Mouse (Mus musculus) MEL (cell line): ENCODE data around the gene Il17f. TPM values are rescaled to one million over a fixed set of nuclear protein-coding genes. Genes with fewer than 3 reads are reported as not detected.

Experiments used
- DNase-seq: peaks from one replicate; pipeline ENCODE4 v3.0.0; 2011; ENCODE audit warnings: low read depth, low spot score
- H3K27ac ChIP-seq: 2 replicates; pipeline ENCODE4 v1.5.1; 2012; ENCODE audit warnings: low read depth, mild to moderate bottlenecking, control low read depth, low read length, moderate library complexity; ENCODE audit not compliant: control insufficient read depth
- H3K27me3 ChIP-seq, 2 experiments: fragments of 150-350 bp in 1 of 2; sonication (generic) in 1 of 2; 2 replicates each; pipeline ENCODE4 v1.6.1; 2012; ENCODE audit warnings: low read length in 2 of 2, mild to moderate bottlenecking in 2 of 2, improper control_type of control experiment in 1 of 2, moderate library complexity in 1 of 2; ENCODE audit not compliant: insufficient read depth in 2 of 2, control insufficient read depth in 1 of 2
- H3K36me3 ChIP-seq, 2 experiments: 2 replicates each; pipeline ENCODE4 v1.6.1; 2012 to 2014; ENCODE audit warnings: low read length in 2 of 2, improper control_type of control experiment in 1 of 2, inconsistent platforms in 1 of 2, mild to moderate bottlenecking in 1 of 2; ENCODE audit not compliant: insufficient read depth in 2 of 2, control insufficient read depth in 1 of 2
- H3K4me1 ChIP-seq, 2 experiments: fragments of 150-350 bp in 1 of 2; sonication (generic) in 1 of 2; 2 replicates each; pipeline ENCODE4 v1.6.1; 2012; ENCODE audit warnings: low read length in 2 of 2, improper control_type of control experiment in 1 of 2, mild to moderate bottlenecking in 1 of 2; ENCODE audit not compliant: insufficient read depth in 2 of 2, control insufficient read depth in 1 of 2
- H3K4me3 ChIP-seq, 2 experiments: fragments of 150-350 bp in 1 of 2; sonication (generic) in 1 of 2; 2 replicates each; pipeline ENCODE4 v1.5.1; 2012; ENCODE audit warnings: low read depth in 2 of 2, low read length in 2 of 2, mild to moderate bottlenecking in 2 of 2, moderate library complexity in 2 of 2, control low read depth in 1 of 2, improper control_type of control experiment in 1 of 2; ENCODE audit not compliant: control insufficient read depth in 1 of 2, insufficient read depth in 1 of 2
- H3K79me2 ChIP-seq: 2 replicates; pipeline ENCODE4 v1.6.1; 2012; ENCODE audit warnings: mild to moderate bottlenecking, low read length, moderate library complexity; ENCODE audit not compliant: control insufficient read depth, poor library complexity, insufficient read depth
- H3K9ac ChIP-seq: 2 replicates; pipeline ENCODE4 v1.6.1; 2012; ENCODE audit warnings: low read depth, mild to moderate bottlenecking, control low read depth, low read length, moderate library complexity; ENCODE audit not compliant: control insufficient read depth, poor library complexity, severe bottlenecking
- H3K9me3 ChIP-seq: fragments of 150-350 bp; sonication (generic); replicated peaks from 2 replicates; pipeline ENCODE4 v1.6.1; 2012; ENCODE audit warnings: mild to moderate bottlenecking, low read length, improper control_type of control experiment, moderate library complexity; ENCODE audit not compliant: insufficient read depth
- CHD2 ChIP-seq: IDR thresholded peaks from 2 replicates; pipeline ENCODE4 v1.6.1; 2011; ENCODE audit warnings: low read length, improper control_type of control experiment
- CTCF ChIP-seq, 3 experiments: IDR thresholded peaks in 2 of 3; conservative IDR thresholded peaks in 1 of 3; 2 replicates each; pipeline ENCODE4 v1.5.1; 2011 to 2012; ENCODE audit warnings: low read length in 3 of 3, low read depth in 2 of 3, mild to moderate bottlenecking in 2 of 3, improper control_type of control experiment in 1 of 3, inconsistent platforms in 1 of 3, mixed read lengths in 1 of 3, moderate library complexity in 1 of 3; ENCODE audit not compliant: control insufficient read depth in 1 of 3, insufficient read depth in 1 of 3, poor library complexity in 1 of 3, severe bottlenecking in 1 of 3
- ELF1 ChIP-seq: IDR thresholded peaks from 2 replicates; pipeline ENCODE4 v1.6.1; 2014; ENCODE audit warnings: low read depth, mild to moderate bottlenecking, inconsistent platforms, low read length, improper control_type of control experiment, moderate library complexity
- GATA1 ChIP-seq: IDR thresholded peaks from 2 replicates; pipeline ENCODE4 v1.6.1; 2011; ENCODE audit warnings: low read depth, low read length, improper control_type of control experiment
- JUND ChIP-seq: IDR thresholded peaks from 2 replicates; pipeline ENCODE4 v1.6.1; 2011; ENCODE audit warnings: low read depth, mild to moderate bottlenecking, improper control_type of control experiment, low read length
- MAFK ChIP-seq: IDR thresholded peaks from 2 replicates; pipeline ENCODE4 v1.6.1; 2011; ENCODE audit warnings: low read depth, mild to moderate bottlenecking, low read length, improper control_type of control experiment, borderline replicate concordance
- MEF2A ChIP-seq: IDR thresholded peaks from 2 replicates; pipeline ENCODE4 v1.6.1; 2014; ENCODE audit warnings: low read depth, mild to moderate bottlenecking, inconsistent platforms, low read length, improper control_type of control experiment; ENCODE audit not compliant: poor library complexity, insufficient replicate concordance, severe bottlenecking; ENCODE audit errors: extremely low read depth
- NELFE ChIP-seq: IDR thresholded peaks from 2 replicates; pipeline ENCODE4 v1.6.1; 2011; ENCODE audit warnings: low read depth, low read length, improper control_type of control experiment
- NRF1 ChIP-seq: IDR thresholded peaks from 2 replicates; pipeline ENCODE4 v1.6.1; 2014; ENCODE audit warnings: low read depth, mild to moderate bottlenecking, inconsistent platforms, low read length, improper control_type of control experiment, moderate library complexity; ENCODE audit not compliant: poor library complexity, insufficient read depth, severe bottlenecking
- POLR2AphosphoS2 ChIP-seq: IDR thresholded peaks from 2 replicates; pipeline ENCODE4 v1.6.1; 2011; ENCODE audit warnings: low read length, improper control_type of control experiment
- POLR2AphosphoS5 ChIP-seq: IDR thresholded peaks from 2 replicates; pipeline ENCODE4 v1.6.1; 2012; ENCODE audit warnings: low read depth, borderline replicate concordance, mild to moderate bottlenecking, inconsistent platforms, low read length, moderate library complexity, mixed read lengths
- RCOR1 ChIP-seq: IDR thresholded peaks from 2 replicates; pipeline ENCODE4 v1.6.1; 2012; ENCODE audit warnings: low read depth, mild to moderate bottlenecking, inconsistent platforms, low read length, improper control_type of control experiment
- SIN3A ChIP-seq: IDR thresholded peaks from 2 replicates; pipeline ENCODE4 v1.6.1; 2012; ENCODE audit warnings: low read length, improper control_type of control experiment, inconsistent platforms
- TAL1 ChIP-seq: IDR thresholded peaks from 2 replicates; pipeline ENCODE4 v1.6.1; 2012; ENCODE audit warnings: mild to moderate bottlenecking, inconsistent platforms, low read length, moderate library complexity, mixed read lengths
- TBP ChIP-seq: IDR thresholded peaks from 2 replicates; pipeline ENCODE4 v1.8.0; 2011; ENCODE audit warnings: low read depth, low read length, improper control_type of control experiment
- TCF12 ChIP-seq: IDR thresholded peaks from 2 replicates; pipeline ENCODE4 v1.6.1; 2014; ENCODE audit warnings: low read depth, mild to moderate bottlenecking, inconsistent platforms, low read length, improper control_type of control experiment, moderate library complexity
- UBTF ChIP-seq: IDR thresholded peaks from 2 replicates; pipeline ENCODE4 v1.6.1; 2012; ENCODE audit warnings: low read depth, mild to moderate bottlenecking, inconsistent platforms, low read length, improper control_type of control experiment, moderate library complexity, borderline replicate concordance; ENCODE audit not compliant: insufficient read depth
- ZNF384 ChIP-seq: IDR thresholded peaks from 2 replicates; pipeline ENCODE4 v1.6.1; 2012; ENCODE audit warnings: low read depth, mild to moderate bottlenecking, inconsistent platforms, low read length, improper control_type of control experiment
- polyA plus RNA-seq, 2 experiments: library from polyadenylated mRNA; stranded (reverse) in 1 of 2; unstranded in 1 of 2; fragments of >175 nt in 1 of 2; fragments of >200 nt in 1 of 2; gene quantifications; 2 replicates each; pipeline versions ENCODE4 v1.2.1 to v1.2.4; 2012; ENCODE audit warnings: low replicate concordance in 2 of 2, low read depth in 1 of 2; ENCODE audit not compliant: insufficient read length in 2 of 2, insufficient read depth in 1 of 2, missing spikeins in 1 of 2
- total RNA-seq: library from RNA; depleted of rRNA; stranded (reverse); fragments of 300-350 nt; gene quantifications from 2 replicates; pipeline ENCODE4 v1.2.3, GENCODE M21; 2012

The Il17f gene
- total and polyA plus RNA-seq, 3 experiments: not detected

DNA sequence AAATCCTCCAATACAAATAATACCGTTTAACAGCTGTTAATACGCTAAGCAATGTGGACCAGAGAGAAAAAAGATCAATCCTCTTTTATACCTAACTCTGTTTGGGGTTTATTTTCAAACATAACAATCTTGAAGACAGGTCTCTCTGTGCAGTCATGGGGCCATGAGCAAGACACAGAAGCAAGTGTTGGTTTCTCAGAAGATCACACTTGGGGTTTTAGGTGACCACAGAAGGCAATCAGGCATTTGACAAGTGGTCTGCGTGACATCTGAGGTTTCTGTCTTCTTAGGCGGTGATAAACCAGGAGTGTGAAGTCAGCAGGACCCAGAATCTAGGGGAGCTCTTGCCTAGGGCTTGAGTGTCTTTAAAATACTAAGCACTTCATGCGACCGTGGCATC, 23.9 kb downstream of the Il17f start:
- TF ChIP-seq JUND: no peak
- TF ChIP-seq CTCF (IDR thresholded peaks at IDR 0.05 in 2 of 3, conservative IDR thresholded peaks at IDR 0.05 in 1 of 3; ENCODE audit: control insufficient read depth in 1 of 3, insufficient read depth in 1 of 3, low read depth in 2 of 3, low read length in 3 of 3, poor library complexity in 1 of 3, severe bottlenecking in 1 of 3): no peak
- no peak for TF ChIP-seq RCOR1
- no peak for TF ChIP-seq ELF1
- TF ChIP-seq POLR2AphosphoS2: no peak
- TF ChIP-seq TCF12: no peak
- TF ChIP-seq GATA1: no peak
- no peak for TF ChIP-seq NRF1
- no peak for TF ChIP-seq CHD2
- no peaks in the 10 kb centered on the region for H3K9me3 ChIP-seq
- no peak overlapping the region for H3K4me3 ChIP-seq
- no peaks in the 10 kb centered on the region for H3K79me2 ChIP-seq
- no peaks in the 10 kb centered on the region for H3K4me1 ChIP-seq
- peaks cover 0 to 2% of the 10 kb centered on the region in 2 experiments; a peak in 1 of 4 replicates for H3K27me3 ChIP-seq
- no peak for DNase-seq
- H3K27ac ChIP-seq: no peak overlapping the region
- H3K9ac ChIP-seq: no peak overlapping the region
- H3K36me3 ChIP-seq: no peaks in the 10 kb centered on the region

DNA sequence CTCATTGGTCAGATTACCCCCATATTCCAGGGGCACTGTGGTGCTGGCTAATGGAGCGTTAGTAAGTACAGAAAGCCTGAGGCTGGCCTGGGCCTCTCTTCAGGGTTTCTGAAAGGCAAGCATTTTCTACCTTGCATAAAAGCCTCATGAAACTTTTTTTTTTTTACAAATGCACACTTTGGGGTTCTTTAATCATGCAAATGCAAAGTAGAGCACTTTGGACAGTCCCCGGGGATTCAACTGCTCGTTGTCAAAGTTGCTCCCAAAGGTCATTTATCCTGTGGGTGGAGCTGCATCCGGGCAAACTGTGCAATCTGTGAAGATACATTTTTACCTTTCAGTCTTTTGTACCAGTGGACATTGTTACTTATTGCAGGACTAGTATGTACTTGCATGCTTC, 29.0 kb downstream of the Il17f start:
- TF ChIP-seq RCOR1: no peak
- Histone ChIP-seq H3K9me3 (no peaks in the 10 kb centered on the region), H3K9ac (no peak overlapping the region), H3K4me3 (no peak overlapping the region), H3K79me2 (no peaks in the 10 kb centered on the region), H3K27me3 (no peaks in the 10 kb centered on the region; a peak in 1 of 4 replicates), H3K4me1 (no peaks in the 10 kb centered on the region), H3K36me3 (no peaks in the 10 kb centered on the region), H3K27ac (no peak overlapping the region)
- DNase-seq: no peak

DNA sequence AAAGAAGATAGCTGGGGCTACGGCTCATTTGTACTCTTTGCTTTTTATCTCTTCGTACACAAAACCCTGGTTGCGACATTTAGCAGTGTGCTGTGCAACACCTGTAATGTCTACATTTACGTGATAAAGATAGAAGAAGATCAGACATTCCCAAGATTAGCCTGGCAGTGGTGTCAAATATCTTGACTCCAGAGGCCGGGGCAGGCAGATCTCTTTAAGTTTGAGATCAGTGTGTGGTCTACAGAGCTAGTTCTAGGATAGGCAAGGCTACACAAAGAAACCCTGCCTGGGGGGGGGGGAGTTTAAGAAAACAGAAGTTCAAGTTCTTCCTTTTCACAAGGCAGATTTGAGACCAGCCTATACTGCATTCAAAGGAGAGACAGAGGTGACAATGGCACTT, 30.1 kb downstream of the Il17f start:
- no peak overlapping the region for H3K4me3 ChIP-seq
- no peak overlapping the region for H3K27ac ChIP-seq
- H3K9me3 ChIP-seq: no peaks in the 10 kb centered on the region
- H3K9ac ChIP-seq: no peak overlapping the region
- H3K27me3 ChIP-seq: no peaks in the 10 kb centered on the region
- TF ChIP-seq MAFK (no peak), TCF12 (no peak), UBTF (no peak), CTCF (IDR thresholded peaks at IDR 0.05 in 2 of 3, conservative IDR thresholded peaks at IDR 0.05 in 1 of 3; ENCODE audit: control insufficient read depth in 1 of 3, insufficient read depth in 1 of 3, low read depth in 2 of 3, low read length in 3 of 3, poor library complexity in 1 of 3, severe bottlenecking in 1 of 3) (no peak), TAL1 (no peak), MEF2A (no peak), TBP (no peak), ZNF384 (no peak), SIN3A (no peak), POLR2AphosphoS2 (no peak), NELFE (no peak), POLR2AphosphoS5 (no peak), JUND (no peak), CHD2 (no peak)
- no peaks in the 10 kb centered on the region for H3K4me1 ChIP-seq
- no peak for DNase-seq
- H3K79me2 ChIP-seq: no peaks in the 10 kb centered on the region
- no peaks in the 10 kb centered on the region for H3K36me3 ChIP-seq
